Mouse (Mus musculus) layer of hippocampus, postnatal 36 days (tissue): ENCODE results near the gene Vgll4. TPM values are rescaled to one million over a fixed set of nuclear protein-coding genes. Genes with fewer than 3 reads are reported as not detected.
"Not testable (repeated sequence)": the region's sequence is repeated elsewhere in the genome, so short reads cannot be mapped to it uniquely, and the experiment has no call there.

Experiments used
- DNase-seq, 2 experiments: peaks; one replicate each; pipeline ENCODE4 v3.0.0; 2022
- total RNA-seq, 2 experiments: library from RNA; stranded (reverse); gene quantifications; 2 replicates each; pipeline ENCODE4 v1.2.3; 2021

Vgll4 gene
- total RNA-seq, 2 experiments from 2014 or later = 43.2 to 48.8 TPM

- no peak for DNase-seq
Observed at GRCm38 (mm10) chr6:114936941-114937313, 32.9 kb downstream of the Vgll4 start.

DNA sequence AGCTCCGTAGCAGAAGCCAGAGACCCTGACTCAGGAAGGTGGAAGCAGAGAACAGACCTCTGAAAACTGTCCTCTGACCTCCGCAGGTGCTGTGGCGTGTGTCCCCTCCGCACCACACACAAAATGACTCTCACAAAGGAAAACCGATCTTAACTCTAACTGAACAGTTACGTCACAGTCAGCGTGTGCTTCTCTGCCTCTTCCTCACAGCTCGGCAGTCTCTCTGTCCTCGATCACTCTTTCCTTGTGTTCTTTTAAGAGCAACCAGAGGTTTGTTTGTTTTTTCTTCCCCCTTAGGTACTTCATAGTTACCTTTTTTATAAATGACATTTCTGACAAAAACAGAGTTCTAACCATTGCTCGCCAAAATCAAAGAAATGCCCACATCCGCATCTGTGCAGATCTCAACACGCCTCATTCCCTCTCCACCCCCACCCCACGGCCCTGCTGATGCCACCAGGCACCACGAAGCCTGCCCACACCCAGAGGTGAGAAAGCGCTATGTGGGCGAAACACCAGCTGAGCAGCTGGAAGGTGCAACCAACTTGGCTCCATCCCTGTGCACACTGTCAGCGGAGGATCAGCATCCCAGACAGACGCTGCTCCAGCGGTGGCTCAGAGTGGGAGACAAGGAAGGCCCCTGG is 33.4 kb downstream of the Vgll4 start:
- no peak for DNase-seq

GRCm38 (mm10) chr6:114935362-114935761 is 34.4 kb downstream of the Vgll4 start:
- no peak for DNase-seq

GRCm38 (mm10) chr6:114934045-114934444 is 35.7 kb downstream of the Vgll4 start:
- no peak for DNase-seq

GRCm38 (mm10) chr6:114932991-114933392 is 36.8 kb downstream of the Vgll4 start:
- no peak for DNase-seq

GRCm38 (mm10) chr6:114932116-114932500 is 37.7 kb downstream of the Vgll4 start:
- DNase-seq = no peak

GRCm38 (mm10) chr6:114931212-114932115 is 38.3 kb downstream of the Vgll4 start:
- no peak for DNase-seq

GRCm38 (mm10) chr6:114930646-114931045 is 39.1 kb downstream of the Vgll4 start:
- DNase-seq = no peak

DNA sequence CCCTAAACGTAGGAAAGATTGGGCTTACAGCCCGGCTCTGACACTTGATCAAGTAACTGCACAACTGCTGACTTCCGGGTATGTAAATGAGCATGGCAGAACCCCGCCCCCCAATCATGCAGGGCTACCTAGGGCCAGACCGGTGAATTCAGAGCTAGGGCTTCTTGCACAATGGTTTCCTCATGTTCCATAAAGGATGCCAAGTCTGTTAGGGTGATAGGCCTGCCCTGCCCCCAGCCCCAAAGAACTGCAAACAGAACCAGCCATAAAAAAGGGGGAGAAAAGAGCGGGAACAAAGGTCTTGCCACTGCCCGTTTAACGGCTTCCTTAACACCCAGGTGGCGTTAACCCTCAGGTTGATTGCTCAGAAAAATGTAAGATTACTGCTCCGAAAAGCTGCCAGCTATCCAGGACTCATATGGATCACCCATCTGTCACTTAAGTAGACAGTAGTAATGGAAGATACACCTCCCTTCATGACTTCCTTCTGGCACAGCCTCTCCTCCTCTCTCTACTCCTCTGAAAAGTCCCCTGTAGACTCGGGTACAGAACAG is 39.7 kb downstream of the Vgll4 start:
- DNase-seq = no peak

DNA sequence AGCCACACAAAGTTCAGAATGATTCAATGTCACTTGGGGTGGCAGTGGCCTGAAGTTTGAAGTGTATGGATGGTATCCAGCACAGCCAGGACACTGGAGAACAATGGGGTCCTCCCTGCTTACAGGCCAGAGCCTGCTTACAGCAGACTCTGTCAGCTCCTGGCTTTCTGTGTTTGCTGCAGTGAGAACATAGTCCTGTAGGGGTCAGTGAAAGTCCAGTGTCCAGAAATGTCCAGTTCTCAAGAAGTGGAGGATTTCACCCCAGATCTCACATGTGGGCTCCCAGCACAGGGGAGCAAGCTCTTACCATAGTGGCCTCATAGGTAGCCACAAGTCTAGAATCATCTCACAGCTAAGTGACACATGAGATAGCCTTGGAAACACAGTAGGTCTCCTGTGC is 40.4 kb downstream of the Vgll4 start:
- DNase-seq = no peak

GRCm38 (mm10) chr6:114928462-114928861 is 41.3 kb downstream of the Vgll4 start:
- peak; percentile 60 to 68 for DNase-seq

DNA sequence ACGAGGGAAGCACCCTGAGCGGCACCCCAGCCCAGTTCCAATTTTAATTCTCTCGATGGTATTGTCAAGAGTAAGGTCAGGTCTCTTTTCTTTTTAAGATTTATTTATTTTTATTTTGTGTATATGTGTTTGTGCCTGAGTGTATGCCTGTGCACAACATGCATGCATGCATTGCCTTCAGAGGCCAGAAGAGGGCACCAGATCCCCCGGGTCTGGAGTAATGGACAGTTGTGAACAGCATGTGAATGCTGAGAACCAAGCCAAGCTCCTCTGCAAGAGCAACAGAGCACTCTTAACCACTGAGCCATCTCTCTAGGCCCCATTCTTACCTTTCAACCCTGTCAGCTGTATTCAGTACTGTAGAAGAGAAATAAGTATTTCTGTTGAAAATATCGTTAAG is 42.4 kb downstream of the Vgll4 start:
- DNase-seq = no peak

DNA sequence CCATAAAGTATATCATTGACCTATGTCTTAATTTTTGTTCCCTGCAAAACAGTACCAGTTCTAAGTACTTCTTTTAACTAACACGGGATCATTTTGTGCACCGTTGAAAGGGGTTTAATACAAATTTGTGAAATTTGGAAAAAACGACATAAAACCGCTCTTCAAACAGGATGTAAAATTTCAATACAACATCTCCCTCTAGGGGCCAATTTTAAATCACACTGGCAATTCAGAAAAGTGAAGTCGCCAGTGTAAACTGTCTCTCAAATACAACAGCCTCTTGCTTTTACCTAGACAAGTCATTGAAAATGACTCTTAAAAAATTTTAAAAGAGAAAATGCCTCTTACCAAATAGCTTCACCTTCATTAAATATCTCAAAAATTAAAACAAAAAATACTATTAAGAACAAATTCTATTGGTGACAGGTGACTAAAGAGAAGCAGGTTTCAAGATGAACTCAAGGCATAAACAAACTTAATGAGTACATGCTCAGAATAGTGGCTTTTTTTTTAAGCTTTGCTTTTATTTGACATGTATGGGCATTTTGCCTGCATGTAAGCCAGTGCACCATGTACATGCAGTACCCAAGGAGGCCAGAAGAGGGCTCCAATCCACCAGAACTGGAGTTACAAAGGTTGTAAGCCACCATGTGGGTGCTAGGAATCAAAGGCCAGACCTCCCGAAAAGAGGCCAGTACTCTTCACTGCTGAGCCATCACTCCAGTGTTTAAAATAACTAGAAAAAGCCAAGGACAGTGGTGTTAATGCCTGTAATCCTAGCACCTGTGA is 43.2 kb downstream of the Vgll4 start:
- DNase-seq = no peak

GRCm38 (mm10) chr6:114925196-114925595 is 44.6 kb downstream of the Vgll4 start:
- DNase-seq = no peak

GRCm38 (mm10) chr6:114922355-114923096 is 47.3 kb downstream of the Vgll4 start:
- DNase-seq = not testable (repeated sequence)

DNA sequence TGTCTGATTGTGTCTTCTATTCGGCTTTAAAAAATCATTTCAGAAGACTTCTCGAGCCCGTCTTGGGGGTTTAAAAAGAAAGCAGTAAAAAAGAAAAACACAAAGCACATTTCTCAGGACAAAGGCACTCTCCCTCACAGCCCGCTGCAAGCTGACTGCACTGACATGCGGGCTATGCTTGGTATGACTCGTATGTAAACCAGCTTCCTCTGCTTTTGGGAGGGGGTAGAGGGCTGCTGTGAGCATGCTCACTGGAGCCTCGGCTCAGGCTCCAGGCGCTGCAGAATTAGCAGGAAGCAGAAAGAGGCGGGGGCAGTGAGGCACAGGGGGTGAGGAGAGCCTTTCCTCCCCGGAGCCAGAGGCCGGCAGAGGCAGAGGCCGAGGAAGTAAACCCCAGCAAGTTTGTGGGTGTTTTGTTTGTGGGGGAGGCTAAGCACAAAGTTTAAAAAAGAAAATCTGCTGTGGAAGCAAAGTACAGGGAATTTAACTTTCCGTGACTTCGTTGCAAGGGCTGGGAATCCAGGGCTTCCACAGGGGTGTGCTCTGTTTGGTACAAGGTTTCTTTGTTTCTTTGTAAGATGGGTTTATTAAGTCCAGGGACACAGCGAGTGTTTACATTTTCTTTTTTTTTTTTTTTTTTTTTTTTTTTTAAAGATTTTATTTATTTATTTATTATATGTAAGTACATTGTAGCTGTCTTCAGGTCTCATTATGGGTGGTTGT is 48.0 kb downstream of the Vgll4 start:
- peak; percentile 79 for DNase-seq

GRCm38 (mm10) chr6:114920523-114921445 is 49.0 kb downstream of the Vgll4 start:
- no peak for DNase-seq

GRCm38 (mm10) chr6:114919670-114920313 is 50.0 kb downstream of the Vgll4 start:
- DNase-seq = no peak

DNA sequence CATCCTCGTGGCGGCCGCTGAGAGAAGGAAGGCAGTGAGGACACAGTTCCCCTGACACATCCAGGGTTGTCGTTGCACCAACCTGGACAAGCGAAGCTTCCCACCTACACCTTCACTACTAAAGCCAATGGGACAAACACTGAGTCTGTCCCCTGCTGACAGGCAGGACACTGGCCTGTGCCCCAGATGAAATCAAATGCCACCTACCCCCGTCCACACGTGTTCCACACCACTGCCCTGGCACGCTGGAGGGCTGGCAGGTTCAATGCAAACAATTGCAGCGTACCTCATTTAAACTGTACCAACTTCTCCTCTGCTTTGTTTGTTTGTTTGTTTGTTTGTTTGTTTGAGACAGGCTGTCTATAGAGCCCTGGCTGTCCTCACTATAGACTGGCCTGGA is 50.8 kb downstream of the Vgll4 start:
- no peak for DNase-seq
